Mouse (Mus musculus) liver, embryonic 15.5 days (tissue): ENCODE results near the gene Rnaseh1. TPM values are rescaled to one million over a fixed set of nuclear protein-coding genes. Genes with fewer than 3 reads are reported as not detected.

Source experiments
- microRNA-seq: library from miRNA; unstranded; fragments of <30 nt; microRNA quantifications from one replicate; pipeline ENCODE4, GENCODE M21; 2016
- polyA plus RNA-seq: library from polyadenylated mRNA; unstranded; fragments of >200 nt; fragmentation: Nextera tagmentation; extraction: Ambion mirVana; gene quantifications from 2 replicates; pipeline ENCODE4 v1.2.1, GENCODE M21; 2015

The Rnaseh1 gene
- polyA plus RNA-seq, 1 experiment from 2014 or later = 10.8 TPM

Small RNA genes within 50 kb of the gene (microRNA-seq; reads per million reads assigned to microRNA genes)
- not detected for gene Mir6937

Other genes with a start within 250 kb of the Rnaseh1 start
- gene Dcdc2c, start 97.2 kb upstream of the Rnaseh1 start, polyA plus RNA-seq = 0.08 TPM in 1 of 2 replicates, not detected in the other
- gene Allc, start 67.1 kb upstream of the Rnaseh1 start, polyA plus RNA-seq = not detected in 2 replicates
- gene Colec11, start 26.2 kb upstream of the Rnaseh1 start, polyA plus RNA-seq = 15.6 and 17.8 TPM in 2 replicates
- 293 and 369 TPM in 2 replicates for gene Rps7, start 13.6 kb upstream of the Rnaseh1 start, polyA plus RNA-seq
- 53.4 and 56.7 TPM in 2 replicates for gene Adi1, start 25.6 kb downstream of the Rnaseh1 start, polyA plus RNA-seq
- gene Trappc12, start 100.9 kb downstream of the Rnaseh1 start, polyA plus RNA-seq = 16.7 and 18.1 TPM in 2 replicates
- gene Eipr1, start 102.2 kb downstream of the Rnaseh1 start, polyA plus RNA-seq = 27.1 and 31.7 TPM in 2 replicates